Mouse (Mus musculus) small intestine, adult 2 months (tissue): ENCODE data around the gene Kazn.

ENCODE experiments used
- CTCF ChIP-seq: fragments of 200-500 bp; IDR thresholded peaks from 2 replicates; pipeline ENCODE4 v1.5.1; 2012; ENCODE audit warnings: low read depth, mild to moderate bottlenecking, control low read depth, inconsistent platforms, low read length, moderate library complexity, mixed read lengths; ENCODE audit not compliant: insufficient replicate concordance, insufficient read length; ENCODE audit errors: extremely low read depth
- POLR2A ChIP-seq: fragments of 200-500 bp; IDR thresholded peaks from 2 replicates; pipeline ENCODE4 v1.6.1; 2012; ENCODE audit warnings: low read depth, mild to moderate bottlenecking, control low read depth, inconsistent platforms, low read length, moderate library complexity

GRCm38 (mm10) chr4:142068899-142069812 lies 170.0 kb downstream of the Kazn start:
- no peak for TF ChIP-seq CTCF
- no peak for TF ChIP-seq POLR2A
